ENCODE assay signal across 22 mouse cellular contexts in the genomic region with DNA sequence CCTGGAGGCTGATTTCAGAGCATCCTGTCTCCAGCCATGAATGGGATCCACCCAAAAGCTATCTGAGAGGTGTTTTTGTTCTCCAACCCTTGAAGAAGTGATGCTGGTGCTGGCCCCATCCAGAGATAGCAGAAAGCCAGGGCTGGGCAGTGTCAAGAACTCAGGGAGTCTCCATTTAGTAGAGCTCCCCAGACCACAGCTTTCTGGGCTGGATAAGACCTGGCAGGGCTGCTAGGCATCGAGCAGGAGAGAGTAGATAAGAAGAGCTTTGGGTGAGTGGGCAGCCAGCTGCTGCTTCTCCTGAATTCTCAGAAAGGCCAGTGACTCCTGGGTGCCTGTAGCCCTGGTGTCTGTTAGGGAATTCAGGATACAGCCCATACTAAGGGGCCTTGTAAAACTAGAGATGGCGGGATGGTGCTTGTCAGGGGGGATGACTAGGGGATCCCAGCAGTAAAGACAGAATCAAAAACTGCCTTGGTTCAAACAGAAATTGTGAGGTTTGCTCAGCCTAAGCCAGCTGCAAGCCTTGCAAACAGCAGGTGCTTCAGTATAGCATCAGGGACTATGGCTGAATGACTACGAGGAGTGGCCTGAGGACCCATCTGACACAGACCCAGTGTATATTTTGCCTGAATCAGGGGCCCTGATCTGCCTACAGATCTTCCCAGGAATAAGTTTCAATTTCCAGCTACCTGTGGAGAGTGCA.
DNase-seq lines count a peak whose midpoint lies in the region; ATAC-seq and TF ChIP-seq lines count a peak whose summit lies in the region.
"Had no signal": no experiment of that assay in that cellular context is flagged by ENCODE, and none has a peak within 500 bp of the region (broad histone marks: within the 10 kb centered on the region; RNA-seq: fewer than 3 reads in every experiment).

No protein-coding gene starts in this region.

- H3K9me3 ChIP-seq in MEL (replicated peaks; ENCODE audit: insufficient read depth, low read length): no peaks in the 10 kb centered on the region
- H3K9me3 ChIP-seq in liver, embryonic 13.5 days (replicated peaks): no peaks in the 10 kb centered on the region
- H3K9me3 ChIP-seq: forebrain, embryonic 15.5 days; heart, embryonic 10.5 days; intestine, embryonic 15.5 days; midbrain, embryonic 15.5 days; neural tube, embryonic 13.5 days had no signal

- peak; percentile 51 for DNase-seq in MEL (ENCODE audit: low read depth, low spot score)
- peak; percentile 23 for DNase-seq in liver, embryonic 13.5 days
- no peak for DNase-seq in lung, adult 2 months
- no peak for DNase-seq in kidney, postnatal 25 days
- no peak for DNase-seq in heart, postnatal 14 days
- DNase-seq: adrenal gland, postnatal 25 days; cerebellum, adult 9-11 months; kidney, adult 8-10 months; kidney, postnatal 36 days; lung, adult 18-20 months; retina, postnatal 1 day; thymus, adult 18-20 months; thymus, postnatal 36 days had no signal

- ATAC-seq in common myeloid progenitor, adult 5-6 weeks (replicated peaks; ENCODE audit: low read depth, poor library complexity, severe bottlenecking): peak; percentile 87
- peak; percentile 88 for ATAC-seq in liver, embryonic 13.5 days (ENCODE audit: low read depth)
- ATAC-seq in megakaryocyte progenitor cell, adult 5-6 weeks (replicated peaks; ENCODE audit: poor library complexity): peak; percentile 97
- ATAC-seq: forebrain, embryonic 15.5 days; hindbrain, embryonic 16.5 days; intestine, embryonic 15.5 days; midbrain, embryonic 15.5 days had no signal

- H3K79me2 ChIP-seq in MEL (ENCODE audit: control insufficient read depth, insufficient read depth, low read length, poor library complexity): no peaks in the 10 kb centered on the region

- H3K4me3 ChIP-seq in MEL (ENCODE audit: control insufficient read depth in 1 of 2, insufficient read depth in 1 of 2, low read depth in 2 of 2, low read length in 2 of 2): no peak overlapping the region
- no peak overlapping the region for H3K4me3 ChIP-seq in liver, embryonic 13.5 days (replicated peaks)
- H3K4me3 ChIP-seq in lung, adult 2 months (replicated peaks; ENCODE audit: extremely low read depth, low read depth, low read length): no peak overlapping the region
- H3K4me3 ChIP-seq: embryonic facial prominence, embryonic 13.5 days; forebrain, embryonic 15.5 days; heart, embryonic 10.5 days; intestine, embryonic 15.5 days; midbrain, embryonic 15.5 days; neural tube, embryonic 13.5 days had no signal

- H3K27ac ChIP-seq in MEL (ENCODE audit: control insufficient read depth, low read depth, low read length): no peak overlapping the region
- no peak overlapping the region; the same call in 1 of the 2 replicates for H3K27ac ChIP-seq in liver, embryonic 13.5 days
- H3K27ac ChIP-seq: embryonic facial prominence, embryonic 13.5 days; forebrain, embryonic 15.5 days; heart, embryonic 10.5 days; intestine, embryonic 15.5 days; midbrain, embryonic 15.5 days; neural tube, embryonic 13.5 days had no signal

- no peaks in the 10 kb centered on the region for H3K27me3 ChIP-seq in MEL (ENCODE audit: control insufficient read depth in 1 of 2, insufficient read depth in 2 of 2, low read length in 2 of 2)
- H3K27me3 ChIP-seq in liver, embryonic 13.5 days: 0 out of 2 replicates have a peak, but pooled peaks cover 6% of the 10 kb centered on the region
- H3K27me3 ChIP-seq: embryonic facial prominence, embryonic 13.5 days; forebrain, embryonic 15.5 days; intestine, embryonic 15.5 days; midbrain, embryonic 15.5 days; neural tube, embryonic 13.5 days had no signal

- no peak overlapping the region for H3K4me2 ChIP-seq in liver, embryonic 13.5 days
- H3K4me2 ChIP-seq: embryonic facial prominence, embryonic 13.5 days; forebrain, embryonic 15.5 days; intestine, embryonic 15.5 days; midbrain, embryonic 15.5 days; neural tube, embryonic 13.5 days had no signal

- TF ChIP-seq EP300 in MEL (IDR thresholded peaks at IDR 0.05; ENCODE audit: low read depth in 1 of 2, low read length in 2 of 2): peak; percentile 68 to 79

- no peak overlapping the region for H3K9ac ChIP-seq in MEL (ENCODE audit: control insufficient read depth, low read depth, low read length, poor library complexity, severe bottlenecking)
- no peak overlapping the region for H3K9ac ChIP-seq in liver, embryonic 13.5 days
- H3K9ac ChIP-seq: embryonic facial prominence, embryonic 13.5 days; forebrain, embryonic 15.5 days; intestine, embryonic 15.5 days; midbrain, embryonic 15.5 days; neural tube, embryonic 13.5 days had no signal

- 47% methylated on average over 3 of the region's 3 CpGs for WGBS in liver, embryonic 13.5 days (ENCODE audit: insufficient replicate concordance)
- 78% methylated on average over 3 of the region's 3 CpGs for WGBS in lung, adult 2 months

- intact Hi-C loops in heart, postnatal 14 days (cut with DNase I): no loop called here

- H3K36me3 ChIP-seq in MEL (ENCODE audit: control insufficient read depth in 1 of 2, insufficient read depth in 2 of 2, low read length in 2 of 2): peaks cover 0 to 5% of the 10 kb centered on the region in 2 experiments; a peak in 2 of 4 replicates
- no peaks in the 10 kb centered on the region for H3K36me3 ChIP-seq in liver, embryonic 13.5 days
- H3K36me3 ChIP-seq: embryonic facial prominence, embryonic 13.5 days; forebrain, embryonic 15.5 days; heart, embryonic 10.5 days; intestine, embryonic 15.5 days; midbrain, embryonic 15.5 days; neural tube, embryonic 13.5 days had no signal

- TF ChIP-seq POLR2A in MEL (IDR thresholded peaks at IDR 0.05; ENCODE audit: control insufficient read depth in 1 of 2, insufficient read depth in 1 of 2, low read depth in 1 of 2, low read length in 2 of 2, poor library complexity in 1 of 2): no peak
- no peak for TF ChIP-seq POLR2A in lung, adult 2 months (IDR thresholded peaks at IDR 0.05; ENCODE audit: borderline replicate concordance, extremely low read depth, low read depth, low read length)

- TF ChIP-seq RAD21 in MEL (IDR thresholded peaks at IDR 0.05; ENCODE audit: low read depth, low read length): no peak

- no peak for TF ChIP-seq CTCF in MEL (IDR thresholded peaks at IDR 0.05 in 2 of 3, conservative IDR thresholded peaks at IDR 0.05 in 1 of 3; ENCODE audit: control insufficient read depth in 1 of 3, insufficient read depth in 1 of 3, low read depth in 2 of 3, low read length in 3 of 3, poor library complexity in 1 of 3, severe bottlenecking in 1 of 3)
- TF ChIP-seq CTCF in lung, adult 2 months (IDR thresholded peaks at IDR 0.05; ENCODE audit: insufficient read depth, low read length): no peak

- peaks cover 9 to 13% of the 10 kb centered on the region in 2 experiments for H3K4me1 ChIP-seq in MEL (ENCODE audit: control insufficient read depth in 1 of 2, insufficient read depth in 2 of 2, low read length in 2 of 2)
- peaks cover 17% of the 10 kb centered on the region for H3K4me1 ChIP-seq in liver, embryonic 13.5 days (replicated peaks)
- H3K4me1 ChIP-seq in lung, adult 2 months (ENCODE audit: control insufficient read depth, insufficient read depth, low read length): peaks cover 3% of the 10 kb centered on the region; the same call in 1 of the 2 replicates
- H3K4me1 ChIP-seq: embryonic facial prominence, embryonic 13.5 days; forebrain, embryonic 15.5 days; intestine, embryonic 15.5 days; midbrain, embryonic 15.5 days had no signal

TF ChIP-seq in MEL, 35 proteins besides CTCF, POLR2A, EP300 and RAD21:
- TF ChIP-seq TAL1 (IDR thresholded peaks at IDR 0.05; ENCODE audit: low read length) (peak; percentile 68), TCF12 (IDR thresholded peaks at IDR 0.05; ENCODE audit: low read depth, low read length) (peak; percentile 83), NRF1 (IDR thresholded peaks at IDR 0.05; ENCODE audit: insufficient read depth, low read depth, low read length, poor library complexity, severe bottlenecking) (no peak), SIN3A (IDR thresholded peaks at IDR 0.05; ENCODE audit: low read length) (peak; percentile 19; the same call in 1 of the 2 replicates), GATA1 (IDR thresholded peaks at IDR 0.05; ENCODE audit: low read depth, low read length) (peak; percentile 77), ETS1 (IDR thresholded peaks at IDR 0.05; ENCODE audit: low read depth, low read length) (peak; percentile 43; the same call in 1 of the 2 replicates), JUND (IDR thresholded peaks at IDR 0.05; ENCODE audit: low read depth, low read length) (no peak), RCOR1 (IDR thresholded peaks at IDR 0.05; ENCODE audit: low read depth, low read length) (peak; percentile 42; the same call in 1 of the 2 replicates)

Comparison
In these comparisons a context has a peak if more than half of its experiments do, and no peak if none do; other contexts are left out.
1. DNase-seq: peak in MEL (single experiment) and liver, embryonic 13.5 days (single experiment); none in lung, adult 2 months (single experiment), kidney, postnatal 25 days (0 of 2) and heart, postnatal 14 days (0 of 2).
2. Peak in every context shown above with its lines, with median percentiles within 50 percentile points of each other: ATAC-seq.